Comparison of ENCODE assay signal across 22 mouse cellular contexts in genomic region chr5:144322717-144323116, GRCm38 (mm10). TPM values are rescaled to one million over a fixed set of nuclear protein-coding genes. Genes with fewer than 3 reads are reported as not detected.
"Had no signal": no experiment of that assay in that cellular context is flagged by ENCODE, and none has a peak within 500 bp of the region (broad histone marks: within the 10 kb centered on the region; RNA-seq: fewer than 3 reads in every experiment).

No protein-coding gene starts in this region.

- H3K27me3 ChIP-seq: limb, embryonic 13.5 days; liver, embryonic 13.5 days; lung, embryonic 15.5 days; neural tube, embryonic 12.5 days; neural tube, embryonic 15.5 days had no signal

- H3K9me3 ChIP-seq: limb, embryonic 10.5 days; limb, embryonic 13.5 days; liver, embryonic 13.5 days; lung, embryonic 15.5 days; neural tube, embryonic 12.5 days; neural tube, embryonic 15.5 days had no signal

- H3K4me3 ChIP-seq: limb, embryonic 10.5 days; limb, embryonic 13.5 days; liver, embryonic 13.5 days; lung, embryonic 15.5 days; neural tube, embryonic 12.5 days; neural tube, embryonic 15.5 days had no signal

- H3K36me3 ChIP-seq: limb, embryonic 10.5 days; limb, embryonic 13.5 days; liver, embryonic 13.5 days; lung, embryonic 15.5 days; neural tube, embryonic 12.5 days; neural tube, embryonic 15.5 days had no signal

- ATAC-seq: inflammation-experienced regulatory T-cells, adult 6 months had no signal

- H3K27ac ChIP-seq: limb, embryonic 10.5 days; limb, embryonic 13.5 days; liver, embryonic 13.5 days; lung, embryonic 15.5 days; neural tube, embryonic 12.5 days; neural tube, embryonic 15.5 days had no signal

- H3K9ac ChIP-seq: limb, embryonic 13.5 days; liver, embryonic 13.5 days; lung, embryonic 15.5 days; neural tube, embryonic 12.5 days; neural tube, embryonic 15.5 days had no signal

- DNase-seq: kidney, adult 18-20 months; kidney, adult 9 months; kidney, postnatal 14 days; kidney, postnatal 4 days; layer of hippocampus, adult 9-11 months; liver, embryonic 13.5 days; lung, postnatal 14 days; lung, postnatal 4 days; midbrain, embryonic 14.5 days; right cerebral cortex, adult 18-20 months; thymus, adult 2 months; thymus, postnatal 14 days; thymus, postnatal 4 days had no signal

- H3K4me1 ChIP-seq: liver, embryonic 13.5 days had no signal

- H3K4me2 ChIP-seq: limb, embryonic 13.5 days; liver, embryonic 13.5 days; lung, embryonic 15.5 days; midbrain, embryonic 11.5 days; neural tube, embryonic 12.5 days; neural tube, embryonic 15.5 days had no signal

RNA-seq across cellular contexts. Expression of gene Baiap2l1, which starts 35.2 kb away (rescaled TPM):
- total RNA-seq: megakaryocyte progenitor cell, adult 5-6 weeks; megakaryocyte-erythroid progenitor cell, adult 5-6 weeks had no signal
